In genomic region chr9:96717698-96718401, GRCm38 (mm10) we compare ENCODE assay signal across 19 mouse cellular contexts. TPM values are rescaled to one million over a fixed set of nuclear protein-coding genes. Genes with fewer than 3 reads are reported as not detected.
A peak's percentile ranks its signal among the peaks of the same experiment; 100 is the strongest.
DNase-seq lines count a peak whose midpoint lies in the region; ATAC-seq and TF ChIP-seq lines count a peak whose summit lies in the region.
"Had no signal": no experiment of that assay in that cellular context is flagged by ENCODE, and none has a peak within 500 bp of the region (broad histone marks: within the 10 kb centered on the region; RNA-seq: fewer than 3 reads in every experiment).

No protein-coding gene starts in this region.

- no peak for DNase-seq in heart, adult 9 months (ENCODE audit: low spot score in 2 of 2)
- no peak for DNase-seq in limb, embryonic 10.5 days (ENCODE audit: low spot score)
- no peak for DNase-seq in left cerebral cortex, postnatal 4 days
- DNase-seq in adrenal gland, postnatal 10 days = no peak
- DNase-seq: cerebellum, postnatal 10 days; kidney, adult 8-10 months; layer of hippocampus, postnatal 36 days; lung, adult 2 months; retina, postnatal 1 day; right cerebral cortex, postnatal 4 days; thymus, adult 18-20 months had no signal

- intact Hi-C loops in left cerebral cortex, postnatal 4 days (cut with DNase I) = no loop called here

- no peak for TF ChIP-seq POLR2A in cortical plate, adult 2 months (IDR thresholded peaks at IDR 0.05; ENCODE audit: extremely low read depth, insufficient read depth, low read length)

- H3K4me3 ChIP-seq in heart, embryonic 11.5 days (ENCODE audit: low read depth, low read length) = no peak overlapping the region
- H3K4me3 ChIP-seq in limb, embryonic 12.5 days (replicated peaks) = no peak overlapping the region
- H3K4me3 ChIP-seq in limb, embryonic 10.5 days = no peak overlapping the region
- H3K4me3 ChIP-seq in E14TG2a.4 (replicated peaks; ENCODE audit: low read length) = peak overlapping the region; percentile 88
- peak overlapping the region; percentile 65 for H3K4me3 ChIP-seq in cortical plate, adult 2 months (ENCODE audit: insufficient read depth, low read length)

- no peaks in the 10 kb centered on the region for H3K9me3 ChIP-seq in heart, embryonic 11.5 days (replicated peaks; ENCODE audit: control insufficient read depth, low read length)
- no peaks in the 10 kb centered on the region for H3K9me3 ChIP-seq in limb, embryonic 12.5 days
- no peaks in the 10 kb centered on the region for H3K9me3 ChIP-seq in limb, embryonic 10.5 days (replicated peaks)
- no peaks in the 10 kb centered on the region for H3K9me3 ChIP-seq in E14TG2a.4 (ENCODE audit: low read length)
- H3K9me3 ChIP-seq: megakaryocyte, embryonic 14.5 days; midbrain, embryonic 15.5 days had no signal

- TF ChIP-seq CTCF in E14TG2a.4 (conservative IDR thresholded peaks at IDR 0.05; ENCODE audit: low read length) = no peak
- no peak for TF ChIP-seq CTCF in cortical plate, adult 2 months (IDR thresholded peaks at IDR 0.05; ENCODE audit: extremely low read depth, insufficient read depth, low read length)

- H3K4me2 ChIP-seq in heart, embryonic 11.5 days = peak overlapping the region; percentile 69; the same call in 1 of the 2 replicates
- H3K4me2 ChIP-seq in limb, embryonic 12.5 days = 0 out of 2 replicates have a peak overlapping the region, but pooled peaks have one; percentile 7

- 92% methylated on average over 16 of the region's 16 CpGs for WGBS in heart, embryonic 11.5 days (ENCODE audit: insufficient replicate concordance)
- 83% methylated on average over 16 of the region's 16 CpGs for WGBS in limb, embryonic 12.5 days
- WGBS in limb, embryonic 10.5 days = 94% methylated on average over 16 of the region's 16 CpGs

- no peak for ATAC-seq in heart, embryonic 11.5 days (replicated peaks; ENCODE audit: insufficient number of reproducible peaks, low FRiP score, low TSS enrichment)
- ATAC-seq in limb, embryonic 12.5 days (ENCODE audit: insufficient number of reproducible peaks, insufficient read depth, low FRiP score, low TSS enrichment, low read depth) = no peak
- ATAC-seq: forebrain, embryonic 14.5 days; hindbrain, postnatal 0 days; midbrain, embryonic 15.5 days had no signal

- no peak overlapping the region for H3K9ac ChIP-seq in heart, embryonic 11.5 days (ENCODE audit: low read depth, low read length)
- no peak overlapping the region for H3K9ac ChIP-seq in limb, embryonic 12.5 days (replicated peaks)
- H3K9ac ChIP-seq: midbrain, embryonic 15.5 days had no signal

- H3K4me1 ChIP-seq in heart, embryonic 11.5 days (ENCODE audit: control insufficient read depth, insufficient read depth, low read length) = peaks cover 23% of the 10 kb centered on the region
- H3K4me1 ChIP-seq in limb, embryonic 12.5 days (replicated peaks) = peaks cover 32% of the 10 kb centered on the region
- peaks cover 45% of the 10 kb centered on the region for H3K4me1 ChIP-seq in limb, embryonic 10.5 days
- H3K4me1 ChIP-seq in E14TG2a.4 (replicated peaks; ENCODE audit: low read depth, low read length) = peaks cover 81% of the 10 kb centered on the region
- peaks cover 17% of the 10 kb centered on the region for H3K4me1 ChIP-seq in cortical plate, adult 2 months (ENCODE audit: control insufficient read depth, insufficient read depth, low read length)

- no peaks in the 10 kb centered on the region for H3K36me3 ChIP-seq in heart, embryonic 11.5 days (ENCODE audit: control insufficient read depth, insufficient read depth, low read length)
- no peaks in the 10 kb centered on the region for H3K36me3 ChIP-seq in limb, embryonic 12.5 days
- 0 out of 2 replicates have a peak, but pooled peaks cover 2% of the 10 kb centered on the region for H3K36me3 ChIP-seq in limb, embryonic 10.5 days
- H3K36me3 ChIP-seq in E14TG2a.4 (ENCODE audit: insufficient read depth, low read length) = peaks cover 11% of the 10 kb centered on the region; the same call in 1 of the 2 replicates
- H3K36me3 ChIP-seq: midbrain, embryonic 15.5 days had no signal

- H3K27ac ChIP-seq in heart, embryonic 11.5 days (ENCODE audit: low read depth, low read length) = no peak overlapping the region
- no peak overlapping the region for H3K27ac ChIP-seq in limb, embryonic 12.5 days
- no peak overlapping the region for H3K27ac ChIP-seq in limb, embryonic 10.5 days
- H3K27ac ChIP-seq in cortical plate, adult 2 months (ENCODE audit: insufficient read depth, low read length) = no peak overlapping the region
- H3K27ac ChIP-seq: hindbrain, postnatal 0 days; midbrain, embryonic 15.5 days had no signal

- no peaks in the 10 kb centered on the region for H3K27me3 ChIP-seq in heart, embryonic 11.5 days (ENCODE audit: control insufficient read depth, insufficient read depth, low read length)
- no peaks in the 10 kb centered on the region for H3K27me3 ChIP-seq in limb, embryonic 12.5 days
- no peaks in the 10 kb centered on the region for H3K27me3 ChIP-seq in limb, embryonic 10.5 days (ENCODE audit: low read depth, poor library complexity, severe bottlenecking)
- no peaks in the 10 kb centered on the region for H3K27me3 ChIP-seq in E14TG2a.4 (ENCODE audit: insufficient read depth, low read length)
- H3K27me3 ChIP-seq: megakaryocyte, embryonic 14.5 days; midbrain, embryonic 15.5 days had no signal

RNA-seq across cellular contexts. Expression of gene Zbtb38, which starts 34.8 kb away (rescaled TPM):
- 22.7 and 24.7 TPM in 2 replicates for polyA plus RNA-seq in heart, embryonic 11.5 days (2014; fragmentation: Nextera tagmentation; extraction: Ambion mirVana)
- 10.2 and 11.6 TPM in 2 replicates for polyA plus RNA-seq in limb, embryonic 12.5 days (2016; fragmentation: Nextera tagmentation; extraction: Ambion mirVana)
- 6.4 and 8.1 TPM in 2 replicates for polyA plus RNA-seq in limb, embryonic 10.5 days (2016; fragmentation: Nextera tagmentation; extraction: Ambion mirVana)
- 19.1 and 20.3 TPM in 2 replicates for polyA plus RNA-seq in cortical plate, adult 2 months (2012; rRNA removed)
- total RNA-seq in left cerebral cortex, postnatal 4 days (2021) = 10 to 100 TPM; 65.6 to 66.3 TPM
- total RNA-seq in adrenal gland, postnatal 10 days (2021) = 10 to 100 TPM; 35.7 to 37.8 TPM

Comparison
In these comparisons a context has a peak if more than half of its experiments do, and no peak if none do; other contexts are left out.
1. H3K4me3 ChIP-seq: peak in E14TG2a.4 (single experiment) and cortical plate, adult 2 months (single experiment); none in heart, embryonic 11.5 days (single experiment), limb, embryonic 12.5 days (single experiment) and limb, embryonic 10.5 days (single experiment).